In the genomic region with DNA sequence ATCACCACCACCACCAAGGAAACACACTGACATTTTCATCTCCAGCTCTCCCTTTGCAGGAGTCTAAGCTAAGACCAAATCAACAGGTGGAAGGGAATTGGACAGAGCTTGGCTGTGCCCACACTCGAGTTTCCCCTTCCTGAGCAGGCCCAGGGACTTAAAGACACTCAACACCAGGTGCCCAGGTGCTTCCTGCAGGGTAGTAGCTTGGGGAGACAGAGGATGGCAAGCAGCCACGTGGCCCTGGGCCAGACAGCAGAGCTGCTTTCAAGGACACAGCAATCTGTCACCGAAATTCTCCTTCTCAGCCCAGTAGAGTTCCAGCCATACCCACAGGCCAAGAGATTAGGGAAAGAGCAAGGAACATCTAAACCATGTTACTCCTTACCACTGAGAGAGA, we compare ENCODE assay signal across 16 mouse cellular contexts.
A peak's percentile ranks its signal among the peaks of the same experiment; 100 is the strongest.
DNase-seq lines count a peak whose midpoint lies in the region; ATAC-seq and TF ChIP-seq lines count a peak whose summit lies in the region.
"Had no signal": no experiment of that assay in that cellular context is flagged by ENCODE, and none has a peak within 500 bp of the region (broad histone marks: within the 10 kb centered on the region; RNA-seq: fewer than 3 reads in every experiment).

No protein-coding gene starts in this region.

- no peaks in the 10 kb centered on the region for H3K4me1 ChIP-seq in forebrain, embryonic 14.5 days (ENCODE audit: control insufficient read depth, insufficient read depth, low read length)
- peaks cover 5% of the 10 kb centered on the region; the same call in 1 of the 2 replicates for H3K4me1 ChIP-seq in forebrain, embryonic 16.5 days (replicated peaks; ENCODE audit: control insufficient read depth, insufficient read depth, low read length)
- no peaks in the 10 kb centered on the region for H3K4me1 ChIP-seq in lung, embryonic 14.5 days (ENCODE audit: insufficient read depth)
- no peaks in the 10 kb centered on the region; the same call in 1 of the 2 replicates for H3K4me1 ChIP-seq in lung, adult 2 months (ENCODE audit: control insufficient read depth, insufficient read depth, low read length)

- no peak for TF ChIP-seq POLR2A in lung, adult 2 months (IDR thresholded peaks at IDR 0.05; ENCODE audit: borderline replicate concordance, extremely low read depth, low read depth, low read length)
- no peak for TF ChIP-seq POLR2A in brain, embryonic 14.5 days (IDR thresholded peaks at IDR 0.05; ENCODE audit: borderline replicate concordance, extremely low read depth, insufficient read depth, insufficient read length, poor library complexity, severe bottlenecking)

- no peak overlapping the region for H3K9ac ChIP-seq in forebrain, embryonic 14.5 days (ENCODE audit: low read length)
- H3K9ac ChIP-seq in forebrain, embryonic 16.5 days (replicated peaks; ENCODE audit: low read depth, low read length) = no peak overlapping the region
- H3K9ac ChIP-seq in lung, embryonic 14.5 days = no peak overlapping the region
- H3K9ac ChIP-seq: hindbrain, embryonic 14.5 days; lung, embryonic 15.5 days; neural tube, embryonic 13.5 days had no signal

- peak; percentile 25 for DNase-seq in forebrain, embryonic 14.5 days (ENCODE audit: low spot score)
- peak; percentile 38 for DNase-seq in lung, embryonic 14.5 days
- DNase-seq in lung, adult 2 months = no peak
- peak; percentile 54 for DNase-seq in brain, embryonic 14.5 days (ENCODE audit: low read depth)
- DNase-seq in lung, postnatal 36 days = peak; percentile 15
- no peak for DNase-seq in embryo, embryonic 10 days (ENCODE audit: low spot score)
- DNase-seq: B cell, adult 2 months; embryo, embryonic 11 days; right cerebral cortex, adult 18-20 months had no signal

- 40% methylated on average over 3 of the region's 3 CpGs for WGBS in forebrain, embryonic 14.5 days
- WGBS in forebrain, embryonic 16.5 days = 32% methylated on average over 3 of the region's 3 CpGs
- WGBS in lung, embryonic 14.5 days = 37% methylated on average over 3 of the region's 3 CpGs
- WGBS in lung, adult 2 months = 38% methylated on average over 3 of the region's 3 CpGs

- H3K4me3 ChIP-seq in forebrain, embryonic 14.5 days (ENCODE audit: low read depth, low read length) = no peak overlapping the region
- H3K4me3 ChIP-seq in forebrain, embryonic 16.5 days (replicated peaks; ENCODE audit: low read length) = no peak overlapping the region
- H3K4me3 ChIP-seq in lung, embryonic 14.5 days (ENCODE audit: low read depth, low read length) = no peak overlapping the region
- H3K4me3 ChIP-seq in lung, adult 2 months (replicated peaks; ENCODE audit: extremely low read depth, low read depth, low read length) = no peak overlapping the region
- H3K4me3 ChIP-seq: erythroblast, embryonic 14.5 days; lung, embryonic 15.5 days; neural tube, embryonic 13.5 days had no signal

- no peaks in the 10 kb centered on the region for H3K36me3 ChIP-seq in forebrain, embryonic 14.5 days (ENCODE audit: control insufficient read depth, insufficient read depth, low read length)
- H3K36me3 ChIP-seq in forebrain, embryonic 16.5 days (ENCODE audit: control insufficient read depth, insufficient read depth) = no peaks in the 10 kb centered on the region
- no peaks in the 10 kb centered on the region for H3K36me3 ChIP-seq in lung, embryonic 14.5 days (ENCODE audit: insufficient read depth)
- H3K36me3 ChIP-seq: G1E; lung, embryonic 15.5 days; neural tube, embryonic 13.5 days had no signal

- H3K27ac ChIP-seq in forebrain, embryonic 14.5 days (ENCODE audit: low read depth, low read length) = no peak overlapping the region
- no peak overlapping the region for H3K27ac ChIP-seq in forebrain, embryonic 16.5 days (ENCODE audit: low read length)
- H3K27ac ChIP-seq in lung, embryonic 14.5 days (ENCODE audit: low read depth) = no peak overlapping the region
- H3K27ac ChIP-seq: hindbrain, embryonic 14.5 days; lung, embryonic 15.5 days; neural tube, embryonic 13.5 days had no signal

- H3K27me3 ChIP-seq in forebrain, embryonic 14.5 days (replicated peaks; ENCODE audit: control insufficient read depth, insufficient read depth, low read length) = no peaks in the 10 kb centered on the region
- H3K27me3 ChIP-seq in forebrain, embryonic 16.5 days (replicated peaks; ENCODE audit: control insufficient read depth, insufficient read depth, low read length) = no peaks in the 10 kb centered on the region
- no peaks in the 10 kb centered on the region for H3K27me3 ChIP-seq in lung, embryonic 14.5 days (ENCODE audit: insufficient read depth, low read length)
- H3K27me3 ChIP-seq: lung, embryonic 15.5 days had no signal

- no peaks in the 10 kb centered on the region for H3K9me3 ChIP-seq in forebrain, embryonic 14.5 days (replicated peaks; ENCODE audit: control insufficient read depth, low read length)
- H3K9me3 ChIP-seq in forebrain, embryonic 16.5 days (ENCODE audit: control insufficient read depth, low read length) = no peaks in the 10 kb centered on the region
- no peaks in the 10 kb centered on the region for H3K9me3 ChIP-seq in lung, embryonic 14.5 days (ENCODE audit: low read depth, low read length)
- H3K9me3 ChIP-seq: G1E; lung, embryonic 15.5 days; neural tube, embryonic 13.5 days had no signal

- no peak overlapping the region for H3K4me2 ChIP-seq in forebrain, embryonic 14.5 days (ENCODE audit: low read length)
- H3K4me2 ChIP-seq in forebrain, embryonic 16.5 days (ENCODE audit: low read length) = no peak overlapping the region
- no peak overlapping the region for H3K4me2 ChIP-seq in lung, embryonic 14.5 days
- H3K4me2 ChIP-seq: hindbrain, embryonic 14.5 days; lung, embryonic 15.5 days; neural tube, embryonic 13.5 days had no signal

- TF ChIP-seq CTCF in lung, embryonic 14.5 days (IDR thresholded peaks at IDR 0.05; ENCODE audit: low read depth) = no peak
- TF ChIP-seq CTCF in lung, adult 2 months (IDR thresholded peaks at IDR 0.05; ENCODE audit: insufficient read depth, low read length) = no peak
- TF ChIP-seq CTCF in brain, embryonic 14.5 days (IDR thresholded peaks at IDR 0.05; ENCODE audit: borderline replicate concordance, extremely low read depth, insufficient read depth, insufficient read length) = no peak

- no peak for ATAC-seq in forebrain, embryonic 14.5 days
- ATAC-seq in forebrain, embryonic 16.5 days = no peak
- no peak for ATAC-seq in lung, embryonic 14.5 days (ENCODE audit: insufficient read depth)
- no peak for ATAC-seq in granulocyte monocyte progenitor cell, adult 5-6 weeks (replicated peaks; ENCODE audit: poor library complexity, severe bottlenecking)

Comparison
In these comparisons a context has a peak if more than half of its experiments do, and no peak if none do; other contexts are left out.
1. DNase-seq: peak in forebrain, embryonic 14.5 days (single experiment), lung, embryonic 14.5 days (single experiment), brain, embryonic 14.5 days (single experiment) and lung, postnatal 36 days (single experiment); none in lung, adult 2 months (single experiment) and embryo, embryonic 10 days (single experiment).